Mouse (Mus musculus): ENCODE data around the gene Il16. TPM values are rescaled to one million over a fixed set of nuclear protein-coding genes. Genes with fewer than 3 reads are reported as not detected.

Il16 gene
- polyA plus RNA-seq, 1 experiment from 2014 or later: 2.2 TPM

DNA sequence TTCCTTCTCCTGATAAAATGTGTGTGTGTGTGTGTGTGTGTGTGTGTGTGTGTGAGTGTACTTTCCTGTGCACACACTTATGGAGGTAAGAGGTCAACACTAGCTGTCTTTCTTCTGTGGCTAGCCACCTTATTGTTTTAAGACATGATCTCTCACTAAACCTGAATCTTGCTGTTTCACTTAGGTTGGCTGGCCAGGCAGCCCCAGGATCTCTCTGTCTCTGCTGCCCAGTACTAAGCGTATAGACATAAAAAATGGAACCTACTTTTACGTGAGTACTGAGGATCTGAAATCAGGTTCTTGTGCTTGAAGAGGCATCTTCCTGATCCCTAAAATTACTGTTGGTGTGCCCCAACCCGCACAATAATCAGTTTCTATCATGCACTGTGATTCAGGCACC lies 12.7 kb downstream of the Il16 start:
- Histone ChIP-seq H3K27me3 (ENCODE audit: control insufficient read depth, insufficient read depth, low read length) (no peaks in the 10 kb centered on the region), H3K9ac (ENCODE audit: low read length) (no peak overlapping the region), H3K36me3 (ENCODE audit: control insufficient read depth, insufficient read depth, low read length) (no peaks in the 10 kb centered on the region), H3K9me3 (ENCODE audit: control insufficient read depth, low read length) (no peaks in the 10 kb centered on the region), H3K4me2 (ENCODE audit: low read depth, severe bottlenecking) (no peak overlapping the region), H3K27ac (replicated peaks; ENCODE audit: low read depth, low read length) (no peak overlapping the region), H3K4me1 (ENCODE audit: control insufficient read depth, insufficient read depth, low read length) (peaks cover 4% of the 10 kb centered on the region), H3K4me3 (ENCODE audit: low read depth, low read length) (no peak overlapping the region)
- DNase-seq (ENCODE audit: low spot score): no peak
- WGBS: 91% methylated on average over 3 of the region's 3 CpGs
- no peak for ATAC-seq (ENCODE audit: insufficient number of reproducible peaks, low FRiP score, low TSS enrichment, low read depth)

DNA sequence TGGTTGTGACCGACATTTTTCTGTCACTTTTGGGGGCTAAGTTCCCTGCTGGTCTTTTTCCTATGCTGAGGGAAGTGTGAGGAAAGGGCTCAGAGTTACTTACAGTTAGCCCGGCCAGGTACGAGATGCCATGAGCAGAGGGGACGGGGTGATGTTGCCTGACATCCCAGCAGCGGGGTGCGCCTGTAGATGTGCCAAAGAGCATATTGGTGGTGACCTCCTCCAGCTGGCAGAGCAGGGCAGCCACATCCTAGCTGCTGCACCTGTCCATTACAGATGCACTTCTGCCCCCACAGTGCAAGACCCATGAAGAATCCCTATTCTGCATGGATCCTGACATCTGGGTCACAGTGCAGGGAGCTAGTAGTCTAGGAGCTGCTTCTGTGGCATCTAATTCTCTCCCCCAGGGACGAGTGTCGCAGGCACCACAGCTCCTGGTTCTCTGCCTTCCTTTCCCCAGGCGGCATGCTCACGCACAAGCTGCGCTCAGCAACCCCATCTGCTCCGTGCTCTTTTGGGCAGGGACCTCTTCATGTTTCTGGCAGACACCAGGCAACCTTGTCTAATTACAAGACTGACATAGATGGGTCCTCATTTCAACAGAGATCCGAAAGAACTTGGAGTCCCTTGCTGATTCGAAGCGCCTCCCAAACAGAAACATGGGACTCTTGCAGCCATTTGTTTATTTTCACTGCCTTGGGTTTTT lies 13.4 kb downstream of the Il16 start:
- no peaks in the 10 kb centered on the region for H3K9me3 ChIP-seq (ENCODE audit: control insufficient read depth, low read length)
- H3K4me1 ChIP-seq (ENCODE audit: control insufficient read depth, insufficient read depth, low read length): 0 out of 2 replicates have a peak, but pooled peaks cover 2% of the 10 kb centered on the region
- 86% methylated on average over 15 of the region's 15 CpGs for WGBS

DNA sequence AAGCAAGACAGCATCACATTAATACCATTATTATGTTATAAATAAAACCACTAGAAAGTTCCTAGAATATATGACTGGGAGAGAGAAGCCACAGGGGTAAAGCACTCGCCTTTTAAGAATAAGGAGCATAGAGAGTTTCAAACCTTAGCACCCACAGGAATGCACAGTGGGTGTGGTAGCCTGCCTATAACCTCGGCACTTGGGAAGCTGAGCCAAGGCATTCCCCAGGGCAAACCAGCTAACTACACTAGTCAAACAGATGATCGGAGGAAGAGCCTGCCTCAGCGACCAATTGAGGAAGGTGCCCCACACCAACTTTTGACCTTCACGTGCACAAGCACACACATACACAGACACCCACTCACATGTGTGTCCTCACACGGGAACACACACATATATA lies 14.2 kb downstream of the Il16 start:
- 81% methylated on average over 6 of the region's 6 CpGs for WGBS
- no peak for ATAC-seq (ENCODE audit: insufficient number of reproducible peaks, low FRiP score, low TSS enrichment, low read depth)
- Histone ChIP-seq H3K9ac (ENCODE audit: low read length) (no peak overlapping the region), H3K4me2 (ENCODE audit: low read depth, severe bottlenecking) (no peak overlapping the region), H3K27ac (replicated peaks; ENCODE audit: low read depth, low read length) (no peak overlapping the region), H3K9me3 (ENCODE audit: control insufficient read depth, low read length) (no peaks in the 10 kb centered on the region), H3K4me3 (ENCODE audit: low read depth, low read length) (no peak overlapping the region), H3K36me3 (ENCODE audit: control insufficient read depth, insufficient read depth, low read length) (no peaks in the 10 kb centered on the region), H3K27me3 (ENCODE audit: control insufficient read depth, insufficient read depth, low read length) (no peaks in the 10 kb centered on the region), H3K4me1 (ENCODE audit: control insufficient read depth, insufficient read depth, low read length) (peaks cover 7% of the 10 kb centered on the region)
- DNase-seq (ENCODE audit: low spot score): no peak

More for the DNA sequence above, 13.4 kb downstream of the Il16 start:
- DNase-seq (ENCODE audit: low spot score) (no peak), ATAC-seq (ENCODE audit: insufficient number of reproducible peaks, low FRiP score, low TSS enrichment, low read depth) (no peak)
- Histone ChIP-seq H3K36me3 (ENCODE audit: control insufficient read depth, insufficient read depth, low read length) (no peaks in the 10 kb centered on the region), H3K27me3 (ENCODE audit: control insufficient read depth, insufficient read depth, low read length) (no peaks in the 10 kb centered on the region), H3K27ac (replicated peaks; ENCODE audit: low read depth, low read length) (no peak overlapping the region), H3K4me3 (ENCODE audit: low read depth, low read length) (no peak overlapping the region), H3K4me2 (ENCODE audit: low read depth, severe bottlenecking) (no peak overlapping the region), H3K9ac (ENCODE audit: low read length) (no peak overlapping the region)

DNA sequence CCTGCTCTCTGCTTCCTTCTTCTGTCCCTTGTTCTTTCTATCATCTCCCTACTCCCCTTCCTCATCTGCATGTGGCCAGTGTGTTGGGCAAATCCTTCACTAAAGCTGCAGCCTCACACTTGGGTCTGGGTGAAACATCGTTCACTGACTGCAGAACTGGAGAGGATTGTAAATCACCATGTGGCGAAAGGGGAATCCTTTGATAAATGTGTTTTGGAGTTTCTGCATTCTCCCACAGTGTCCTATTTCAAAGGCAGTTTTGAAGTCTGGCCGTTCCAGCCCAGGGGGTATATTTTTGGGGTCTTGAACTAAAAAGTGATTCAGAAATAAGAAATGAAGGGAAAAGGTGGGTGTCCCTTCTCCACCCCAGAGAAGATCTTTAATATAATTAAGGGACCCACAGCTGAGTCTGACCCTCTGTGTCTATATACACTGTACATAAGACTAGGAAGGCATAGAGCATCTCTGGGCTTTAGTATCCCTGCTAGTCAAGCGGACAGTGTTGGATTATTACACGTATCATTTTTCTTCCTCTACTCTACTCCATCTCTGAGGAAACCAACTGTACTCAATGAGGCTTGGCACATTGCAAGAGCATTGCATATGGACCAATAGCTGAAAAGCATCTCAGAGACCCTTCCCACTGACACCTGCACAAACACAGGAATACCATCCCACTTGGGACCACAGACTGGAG lies 18.4 kb downstream of the Il16 start:
- no peaks in the 10 kb centered on the region for H3K9me3 ChIP-seq (ENCODE audit: control insufficient read depth, low read length)
- H3K27ac ChIP-seq (replicated peaks; ENCODE audit: low read depth, low read length): no peak overlapping the region
- no peak overlapping the region for H3K4me2 ChIP-seq (ENCODE audit: low read depth, severe bottlenecking)
- 35% methylated on average over 5 of the region's 5 CpGs for WGBS
- ATAC-seq (ENCODE audit: insufficient number of reproducible peaks, low FRiP score, low TSS enrichment, low read depth): no peak
- no peak for DNase-seq (ENCODE audit: low spot score)
- H3K4me3 ChIP-seq (ENCODE audit: low read depth, low read length): no peak overlapping the region
- peaks cover 15% of the 10 kb centered on the region for H3K4me1 ChIP-seq (ENCODE audit: control insufficient read depth, insufficient read depth, low read length)
- H3K36me3 ChIP-seq (ENCODE audit: control insufficient read depth, insufficient read depth, low read length): no peaks in the 10 kb centered on the region
- H3K9ac ChIP-seq (ENCODE audit: low read length): no peak overlapping the region
- no peaks in the 10 kb centered on the region for H3K27me3 ChIP-seq (ENCODE audit: control insufficient read depth, insufficient read depth, low read length)

DNA sequence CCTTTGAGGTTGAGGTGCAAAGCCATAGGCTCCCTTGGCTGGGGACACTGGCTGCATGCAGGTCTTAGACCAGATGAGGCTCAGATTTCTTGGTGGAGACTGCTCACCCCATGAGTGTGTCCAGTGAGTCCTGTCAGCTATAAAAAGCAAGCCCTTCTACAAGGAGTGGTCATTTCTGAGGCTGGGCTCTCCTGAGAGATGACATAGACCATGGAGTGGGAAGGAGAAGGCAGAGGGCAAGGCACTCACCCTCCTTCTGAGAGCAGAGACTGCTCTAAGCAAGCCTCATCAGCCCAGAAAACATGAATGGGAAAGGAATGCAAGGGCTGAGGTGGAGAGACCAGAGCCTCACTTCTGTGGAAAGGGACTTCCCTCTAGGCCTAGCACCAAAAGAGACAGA lies 19.7 kb downstream of the Il16 start:
- H3K27me3 ChIP-seq (ENCODE audit: control insufficient read depth, insufficient read depth, low read length): no peaks in the 10 kb centered on the region
- H3K9me3 ChIP-seq (ENCODE audit: control insufficient read depth, low read length): no peaks in the 10 kb centered on the region
- H3K27ac ChIP-seq (replicated peaks; ENCODE audit: low read depth, low read length): no peak overlapping the region
- H3K4me3 ChIP-seq (ENCODE audit: low read depth, low read length): no peak overlapping the region
- DNase-seq (ENCODE audit: low spot score) (no peak), ATAC-seq (ENCODE audit: insufficient number of reproducible peaks, low FRiP score, low TSS enrichment, low read depth) (no peak)
- H3K9ac ChIP-seq (ENCODE audit: low read length): no peak overlapping the region
- no peaks in the 10 kb centered on the region for H3K36me3 ChIP-seq (ENCODE audit: control insufficient read depth, insufficient read depth, low read length)
- H3K4me1 ChIP-seq (ENCODE audit: control insufficient read depth, insufficient read depth, low read length): peaks cover 15% of the 10 kb centered on the region
- H3K4me2 ChIP-seq (ENCODE audit: low read depth, severe bottlenecking): no peak overlapping the region

DNA sequence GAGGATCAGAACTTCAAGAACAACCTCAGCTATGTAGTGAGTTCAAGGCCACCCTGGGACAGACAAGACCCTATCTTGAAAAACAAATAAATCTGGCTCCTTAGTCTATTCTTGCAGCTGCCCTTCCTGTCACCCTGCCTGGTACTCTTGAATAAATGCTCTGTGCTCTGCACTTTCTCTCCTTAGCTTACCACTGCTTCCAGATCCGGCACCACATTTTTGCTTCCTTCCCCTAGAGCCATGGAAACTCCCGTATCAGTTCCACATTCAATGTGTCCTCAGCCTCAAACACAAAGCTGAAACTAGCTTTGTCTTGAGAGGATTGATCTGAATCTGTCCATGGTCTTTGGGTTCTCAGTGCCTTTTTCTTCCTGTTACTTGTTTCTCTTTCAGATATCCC lies 21.0 kb downstream of the Il16 start:
- Histone ChIP-seq H3K4me1 (ENCODE audit: control insufficient read depth, insufficient read depth, low read length) (peaks cover 15% of the 10 kb centered on the region), H3K4me2 (ENCODE audit: low read depth, severe bottlenecking) (no peak overlapping the region), H3K36me3 (ENCODE audit: control insufficient read depth, insufficient read depth, low read length) (no peaks in the 10 kb centered on the region), H3K27me3 (ENCODE audit: control insufficient read depth, insufficient read depth, low read length) (no peaks in the 10 kb centered on the region), H3K4me3 (ENCODE audit: low read depth, low read length) (no peak overlapping the region), H3K27ac (replicated peaks; ENCODE audit: low read depth, low read length) (no peak overlapping the region), H3K9me3 (ENCODE audit: control insufficient read depth, low read length) (no peaks in the 10 kb centered on the region), H3K9ac (ENCODE audit: low read length) (no peak overlapping the region)
- DNase-seq (ENCODE audit: low spot score) (no peak), ATAC-seq (ENCODE audit: insufficient number of reproducible peaks, low FRiP score, low TSS enrichment, low read depth) (no peak)
- WGBS: 78% methylated on average over 2 of the region's 2 CpGs

DNA sequence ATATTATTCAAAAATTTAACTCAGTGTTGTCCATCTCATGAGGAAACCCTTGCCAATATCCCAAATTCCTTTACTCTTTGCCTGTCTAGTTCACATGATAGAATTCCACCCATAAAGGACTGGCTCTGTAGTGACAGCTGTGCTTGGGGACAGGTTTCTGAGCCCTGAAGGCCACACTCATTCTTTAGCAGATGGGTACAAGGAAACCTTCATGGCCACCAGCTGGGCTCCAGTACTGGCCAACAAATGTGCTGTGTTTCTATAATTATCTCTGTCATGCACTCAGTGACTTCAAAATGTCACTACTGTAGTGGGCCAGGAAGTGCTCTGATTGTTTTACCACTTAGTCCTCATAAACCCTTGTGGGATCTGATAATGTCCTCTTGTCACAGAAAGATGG lies 21.6 kb downstream of the Il16 start:
- Histone ChIP-seq H3K4me1 (ENCODE audit: control insufficient read depth, insufficient read depth, low read length) (peaks cover 15% of the 10 kb centered on the region), H3K4me3 (ENCODE audit: low read depth, low read length) (no peak overlapping the region), H3K9me3 (ENCODE audit: control insufficient read depth, low read length) (no peaks in the 10 kb centered on the region), H3K27me3 (ENCODE audit: control insufficient read depth, insufficient read depth, low read length) (no peaks in the 10 kb centered on the region), H3K4me2 (ENCODE audit: low read depth, severe bottlenecking) (no peak overlapping the region), H3K36me3 (ENCODE audit: control insufficient read depth, insufficient read depth, low read length) (no peaks in the 10 kb centered on the region), H3K27ac (replicated peaks; ENCODE audit: low read depth, low read length) (no peak overlapping the region), H3K9ac (ENCODE audit: low read length) (no peak overlapping the region)
- ATAC-seq (ENCODE audit: insufficient number of reproducible peaks, low FRiP score, low TSS enrichment, low read depth): no peak
- DNase-seq (ENCODE audit: low spot score): no peak

DNA sequence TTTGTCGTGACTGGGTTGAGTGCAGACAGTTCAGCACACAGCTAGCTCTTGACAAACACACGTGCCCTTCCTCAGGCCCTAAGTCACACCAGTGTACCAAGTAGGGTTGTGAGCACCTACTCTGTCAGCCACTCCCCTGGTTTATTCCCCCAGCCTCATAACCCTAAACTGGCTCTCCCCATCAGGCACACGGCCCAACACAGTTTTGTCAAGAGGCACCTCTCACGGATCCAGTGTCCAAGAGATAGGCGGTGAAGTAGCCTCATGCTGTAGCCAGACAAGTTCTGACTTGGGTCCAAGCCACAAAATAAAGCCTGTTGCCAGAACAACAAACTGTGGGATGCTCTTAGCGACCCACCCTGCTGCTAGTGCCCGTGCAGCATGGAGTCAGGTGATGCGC lies 22.3 kb downstream of the Il16 start:
- Histone ChIP-seq H3K27me3 (ENCODE audit: control insufficient read depth, insufficient read depth, low read length) (no peaks in the 10 kb centered on the region), H3K36me3 (ENCODE audit: control insufficient read depth, insufficient read depth, low read length) (no peaks in the 10 kb centered on the region), H3K27ac (replicated peaks; ENCODE audit: low read depth, low read length) (no peak overlapping the region), H3K4me2 (ENCODE audit: low read depth, severe bottlenecking) (no peak overlapping the region), H3K4me1 (ENCODE audit: control insufficient read depth, insufficient read depth, low read length) (peaks cover 15% of the 10 kb centered on the region), H3K4me3 (ENCODE audit: low read depth, low read length) (no peak overlapping the region), H3K9ac (ENCODE audit: low read length) (no peak overlapping the region), H3K9me3 (ENCODE audit: control insufficient read depth, low read length) (no peaks in the 10 kb centered on the region)
- WGBS: 90% methylated on average over 8 of the region's 8 CpGs
- DNase-seq (ENCODE audit: low spot score) (no peak), ATAC-seq (ENCODE audit: insufficient number of reproducible peaks, low FRiP score, low TSS enrichment, low read depth) (no peak)
